In genomic region chr15:68415401-68415925, GRCm38 (mm10) we compare ENCODE assay signal across 8 mouse cellular contexts.
DNase-seq lines count a peak whose midpoint lies in the region.

No protein-coding gene starts in this region.

- peak; percentile 30 for DNase-seq in kidney, adult 18-20 months
- DNase-seq in kidney, adult 11 months = no peak
- DNase-seq in CD4-positive helper T cell, adult 2 months (ENCODE audit: low read depth, low spot score) = peak; percentile 22
- DNase-seq in adipocyte (ENCODE audit: low spot score) = peak; percentile 69
- DNase-seq in embryo, embryonic 11 days = peak; percentile 52
- peak; percentile 54 for DNase-seq in layer of hippocampus, adult 9-10 months (ENCODE audit: low spot score)
- peak; percentile 71 for DNase-seq in retina, postnatal 1 day
- no peak for DNase-seq in ovary, postnatal 36 days (ENCODE audit: low spot score)

Comparison
In these comparisons a context has a peak if more than half of its experiments do, and no peak if none do; other contexts are left out.
1. DNase-seq: peak in kidney, adult 18-20 months (single experiment), CD4-positive helper T cell, adult 2 months (single experiment), adipocyte (single experiment), embryo, embryonic 11 days (single experiment), layer of hippocampus, adult 9-10 months (single experiment) and retina, postnatal 1 day (single experiment); none in kidney, adult 11 months (single experiment) and ovary, postnatal 36 days (single experiment).